Mouse (Mus musculus): ENCODE data around the gene Ednrb. TPM values are rescaled to one million over a fixed set of nuclear protein-coding genes. Genes with fewer than 3 reads are reported as not detected.

Ednrb gene
- total and polyA plus RNA-seq, 2 experiments from 2014 or later = 122 to 174 TPM

- H3K4me1 ChIP-seq (ENCODE audit: insufficient read depth, low read length) = no peaks in the 10 kb centered on the region
- no peaks in the 10 kb centered on the region for H3K9me3 ChIP-seq (ENCODE audit: low read length)
- no peaks in the 10 kb centered on the region for H3K27me3 ChIP-seq (ENCODE audit: insufficient read depth, low read length)
- no peak overlapping the region for H3K9ac ChIP-seq (replicated peaks; ENCODE audit: low read length, poor library complexity, severe bottlenecking)
- peak overlapping the region; percentile 62; the same call in 1 of the 2 replicates for H3K27ac ChIP-seq (ENCODE audit: low read depth, low read length)
- ATAC-seq (ENCODE audit: low FRiP score) (no peak), DNase-seq (ENCODE audit: low spot score) (no peak)
- TF ChIP-seq CTCF (IDR thresholded peaks at IDR 0.05) = no peak
- WGBS = 47% methylated on average over 6 of the region's 6 CpGs
- H3K36me3 ChIP-seq (ENCODE audit: insufficient read depth, low read length) = no peaks in the 10 kb centered on the region
- peak overlapping the region; percentile 25; the same call in 1 of the 2 replicates for H3K4me3 ChIP-seq (ENCODE audit: low read depth, low read length)
- H3K4me2 ChIP-seq (ENCODE audit: low read depth, low read length, poor library complexity, severe bottlenecking) = peak overlapping the region; percentile 51
These were observed 64.9 kb downstream of the Ednrb start for GRCm38 (mm10) chr14:103779276-103779675.

- H3K27ac ChIP-seq (ENCODE audit: low read depth, low read length) = peak overlapping the region; percentile 4
- H3K9me3 ChIP-seq (ENCODE audit: low read length) = no peaks in the 10 kb centered on the region
- ATAC-seq (ENCODE audit: low FRiP score) (peak; percentile 79), DNase-seq (ENCODE audit: low spot score) (peak; percentile 73)
- 15% methylated on average over 13 of the region's 13 CpGs for WGBS
- H3K36me3 ChIP-seq (ENCODE audit: insufficient read depth, low read length) = no peaks in the 10 kb centered on the region
- H3K27me3 ChIP-seq (ENCODE audit: insufficient read depth, low read length) = no peaks in the 10 kb centered on the region
- TF ChIP-seq CTCF (IDR thresholded peaks at IDR 0.05) = no peak
- H3K4me2 ChIP-seq (ENCODE audit: low read depth, low read length, poor library complexity, severe bottlenecking) = peak overlapping the region; percentile 51
- H3K9ac ChIP-seq (replicated peaks; ENCODE audit: low read length, poor library complexity, severe bottlenecking) = no peak overlapping the region
- peak overlapping the region; percentile 25 for H3K4me3 ChIP-seq (ENCODE audit: low read depth, low read length)
- no peaks in the 10 kb centered on the region for H3K4me1 ChIP-seq (ENCODE audit: insufficient read depth, low read length)
These were observed 65.6 kb downstream of the Ednrb start for GRCm38 (mm10) chr14:103778533-103779151.

GRCm38 (mm10) chr14:103778009-103778431, 66.2 kb downstream of the Ednrb start:
- peak; percentile 76 for ATAC-seq (ENCODE audit: low FRiP score)
- no peaks in the 10 kb centered on the region for H3K36me3 ChIP-seq (ENCODE audit: insufficient read depth, low read length)
- DNase-seq (ENCODE audit: low spot score) = peak; percentile 85
- TF ChIP-seq CTCF (IDR thresholded peaks at IDR 0.05) = no peak
- H3K27me3 ChIP-seq (ENCODE audit: insufficient read depth, low read length) = no peaks in the 10 kb centered on the region
- H3K9ac ChIP-seq (replicated peaks; ENCODE audit: low read length, poor library complexity, severe bottlenecking) = no peak overlapping the region
- peak overlapping the region; percentile 51 for H3K4me2 ChIP-seq (ENCODE audit: low read depth, low read length, poor library complexity, severe bottlenecking)
- no peaks in the 10 kb centered on the region for H3K4me1 ChIP-seq (ENCODE audit: insufficient read depth, low read length)
- H3K9me3 ChIP-seq (ENCODE audit: low read length) = no peaks in the 10 kb centered on the region
- H3K27ac ChIP-seq (ENCODE audit: low read depth, low read length) = peak overlapping the region; percentile 4
- H3K4me3 ChIP-seq (ENCODE audit: low read depth, low read length) = peak overlapping the region; percentile 25
- 3% methylated on average over 12 of the region's 12 CpGs for WGBS

- H3K4me2 ChIP-seq (ENCODE audit: low read depth, low read length, poor library complexity, severe bottlenecking) = no peak overlapping the region
- no peaks in the 10 kb centered on the region for H3K36me3 ChIP-seq (ENCODE audit: insufficient read depth, low read length)
- H3K27ac ChIP-seq (ENCODE audit: low read depth, low read length) = no peak overlapping the region
- no peaks in the 10 kb centered on the region for H3K9me3 ChIP-seq (ENCODE audit: low read length)
- 44% methylated on average over 4 of the region's 4 CpGs for WGBS
- no peak overlapping the region for H3K9ac ChIP-seq (replicated peaks; ENCODE audit: low read length, poor library complexity, severe bottlenecking)
- no peak for ATAC-seq (ENCODE audit: low FRiP score)
- no peaks in the 10 kb centered on the region for H3K27me3 ChIP-seq (ENCODE audit: insufficient read depth, low read length)
- no peaks in the 10 kb centered on the region for H3K4me1 ChIP-seq (ENCODE audit: insufficient read depth, low read length)
- no peak for DNase-seq (ENCODE audit: low spot score)
- TF ChIP-seq CTCF (IDR thresholded peaks at IDR 0.05) = no peak
- H3K4me3 ChIP-seq (ENCODE audit: low read depth, low read length) = no peak overlapping the region
These were observed 66.8 kb downstream of the Ednrb start for GRCm38 (mm10) chr14:103777386-103777785.

GRCm38 (mm10) chr14:103769319-103770245, 74.6 kb downstream of the Ednrb start:
- Histone ChIP-seq H3K4me1 (ENCODE audit: insufficient read depth, low read length) (no peaks in the 10 kb centered on the region), H3K27me3 (ENCODE audit: insufficient read depth, low read length) (no peaks in the 10 kb centered on the region), H3K9me3 (ENCODE audit: low read length) (no peaks in the 10 kb centered on the region), H3K9ac (replicated peaks; ENCODE audit: low read length, poor library complexity, severe bottlenecking) (no peak overlapping the region), H3K4me2 (ENCODE audit: low read depth, low read length, poor library complexity, severe bottlenecking) (no peak overlapping the region), H3K27ac (ENCODE audit: low read depth, low read length) (no peak overlapping the region), H3K36me3 (ENCODE audit: insufficient read depth, low read length) (no peaks in the 10 kb centered on the region), H3K4me3 (ENCODE audit: low read depth, low read length) (no peak overlapping the region)
- ATAC-seq (ENCODE audit: low FRiP score) (no peak), DNase-seq (ENCODE audit: low spot score) (no peak)
- TF ChIP-seq CTCF (IDR thresholded peaks at IDR 0.05) = no peak
- WGBS = 23% methylated on average over 9 of the region's 9 CpGs

- DNase-seq (ENCODE audit: low spot score) (no peak), ATAC-seq (ENCODE audit: low FRiP score) (no peak)
- TF ChIP-seq CTCF (IDR thresholded peaks at IDR 0.05) = no peak
- 30% methylated on average over 6 of the region's 6 CpGs for WGBS
- Histone ChIP-seq H3K36me3 (ENCODE audit: insufficient read depth, low read length) (no peaks in the 10 kb centered on the region), H3K9me3 (ENCODE audit: low read length) (no peaks in the 10 kb centered on the region), H3K4me3 (ENCODE audit: low read depth, low read length) (no peak overlapping the region), H3K27ac (ENCODE audit: low read depth, low read length) (no peak overlapping the region), H3K4me1 (ENCODE audit: insufficient read depth, low read length) (no peaks in the 10 kb centered on the region), H3K9ac (replicated peaks; ENCODE audit: low read length, poor library complexity, severe bottlenecking) (no peak overlapping the region), H3K27me3 (ENCODE audit: insufficient read depth, low read length) (no peaks in the 10 kb centered on the region), H3K4me2 (ENCODE audit: low read depth, low read length, poor library complexity, severe bottlenecking) (no peak overlapping the region)
These were observed 76.7 kb downstream of the Ednrb start for GRCm38 (mm10) chr14:103767488-103767887.

Other genes starting within 250 kb of the Ednrb start
- 70.0 and 89.7 TPM in 2 replicates for gene Slain1, start 194.2 kb downstream of the Ednrb start, total RNA-seq (2014; rRNA removed)
- gene Slain1, start 194.2 kb downstream of the Ednrb start, polyA plus RNA-seq (2015; fragmentation: Nextera tagmentation; extraction: Ambion mirVana) = 16.6 and 20.3 TPM in 2 replicates

Measured in midbrain, postnatal 0 days (tissue).